Mouse (Mus musculus): Measurements from ENCODE around the gene Lrrc1.

Lrrc1 gene

GRCm38 (mm10) chr9:77502171-77502547 lies 42.5 kb downstream of the Lrrc1 start:
- no peak for DNase-seq (ENCODE audit: low read depth, low spot score)

DNA sequence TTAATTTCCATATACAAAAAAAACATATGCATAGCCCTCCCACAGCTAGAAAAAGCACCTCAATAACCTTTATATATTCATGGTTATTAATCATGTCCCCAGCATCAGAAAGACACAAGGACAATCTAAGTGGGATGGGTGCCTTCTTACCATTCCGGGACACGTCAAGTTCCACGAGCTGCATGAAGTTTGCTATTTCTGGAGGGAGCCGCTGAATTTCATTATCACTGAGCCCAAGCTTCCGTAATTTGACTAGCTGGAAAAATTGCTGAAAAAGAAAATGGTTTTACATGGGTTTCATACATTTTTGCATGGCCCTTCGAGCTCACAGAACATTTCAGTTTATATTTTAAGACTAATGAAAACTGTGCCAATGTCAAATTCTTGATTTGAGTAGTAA lies 45.6 kb downstream of the Lrrc1 start:
- peak; percentile 49 for DNase-seq (ENCODE audit: low read depth, low spot score)

- DNase-seq (ENCODE audit: low read depth, low spot score), result no peak
These were observed 46.3 kb downstream of the Lrrc1 start for GRCm38 (mm10) chr9:77498406-77498805.

GRCm38 (mm10) chr9:77497173-77497572 lies 47.5 kb downstream of the Lrrc1 start:
- no peak for DNase-seq (ENCODE audit: low read depth, low spot score)

DNA sequence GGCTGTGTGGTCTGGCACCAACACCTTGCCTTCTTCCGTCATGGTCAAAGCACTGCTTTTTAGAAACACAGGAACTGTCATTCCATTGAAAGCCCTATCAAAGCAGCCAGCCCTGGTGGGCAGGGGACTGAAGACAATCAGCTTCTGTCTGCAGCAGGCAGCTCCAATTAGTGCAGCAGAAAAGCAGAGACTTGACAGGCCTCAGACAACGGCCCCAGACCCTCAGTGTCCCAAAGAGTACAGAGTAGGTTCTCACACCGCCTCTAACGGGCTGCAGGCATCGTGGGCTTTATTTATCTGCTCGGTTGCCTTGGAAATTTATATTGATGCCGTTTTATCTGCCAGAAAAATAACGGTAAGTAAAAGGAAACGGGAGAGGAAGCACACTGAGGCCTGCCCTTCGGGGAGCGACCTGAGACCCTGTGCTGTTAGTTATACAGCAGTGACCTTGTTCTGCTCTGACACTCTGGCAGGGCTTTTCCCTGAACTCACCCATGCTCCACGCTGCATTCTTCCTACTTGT lies 48.1 kb downstream of the Lrrc1 start:
- peak; percentile 24 for DNase-seq (ENCODE audit: low read depth, low spot score)

DNA sequence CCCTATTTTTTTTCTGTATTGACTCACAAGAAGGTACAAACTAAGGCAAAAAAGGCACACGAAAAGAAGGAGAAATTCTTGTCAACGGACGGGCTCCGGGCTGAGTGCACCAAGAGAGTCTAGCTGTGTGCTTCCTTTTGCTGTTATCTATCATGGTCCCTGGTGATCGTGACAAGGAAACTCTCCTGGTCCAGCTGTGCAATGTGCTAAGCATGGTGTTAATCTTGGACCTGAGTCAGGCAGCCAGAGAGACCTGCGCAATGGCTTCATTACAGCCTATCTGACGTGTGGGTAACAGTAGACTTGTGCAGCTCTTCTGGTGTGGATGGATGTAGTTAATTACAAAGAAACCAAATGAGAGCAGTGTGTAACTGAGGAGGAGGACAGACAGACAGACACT lies 50.4 kb downstream of the Lrrc1 start:
- DNase-seq (ENCODE audit: low read depth, low spot score), result no peak

GRCm38 (mm10) chr9:77488611-77489010 lies 56.1 kb downstream of the Lrrc1 start:
- DNase-seq (ENCODE audit: low read depth, low spot score), result no peak

DNA sequence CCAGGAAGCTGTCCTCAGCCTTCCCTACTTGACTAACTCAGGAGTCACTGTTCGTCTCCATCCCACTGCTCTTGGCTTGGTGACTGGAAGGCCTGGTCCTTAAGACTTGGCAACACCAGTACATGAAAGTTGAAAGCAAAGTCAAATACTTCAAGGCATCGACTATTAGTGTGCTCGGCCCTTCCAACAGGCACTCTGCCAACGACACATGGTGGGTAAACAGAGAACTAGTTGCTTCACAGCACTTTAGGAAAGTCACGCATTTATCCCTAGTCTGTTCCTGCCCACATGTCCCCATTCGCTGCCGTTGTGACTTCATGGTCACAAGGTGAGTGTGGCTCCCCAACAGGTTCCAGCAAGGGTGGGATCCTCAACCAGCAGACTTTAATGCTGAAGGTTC lies 57.2 kb downstream of the Lrrc1 start:
- DNase-seq (ENCODE audit: low read depth, low spot score), result no peak

DNA sequence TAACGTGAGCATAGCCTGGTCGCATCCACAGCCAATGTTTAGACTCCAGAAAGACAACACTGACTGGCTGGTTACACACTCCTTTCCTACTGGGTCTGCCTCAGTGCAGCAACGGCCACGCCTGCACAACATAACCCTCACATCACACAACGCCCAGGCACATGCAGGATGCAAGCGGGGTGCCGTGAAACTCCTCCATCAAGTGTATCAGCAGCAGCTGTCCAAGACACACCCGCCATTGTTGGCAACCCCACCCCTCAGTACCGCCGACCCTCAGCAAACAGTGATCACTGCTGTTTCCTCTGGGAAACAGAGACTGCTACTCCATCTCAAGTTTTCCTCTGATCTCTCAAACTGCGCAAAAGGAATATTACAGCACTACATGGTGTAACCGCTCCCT lies 58.8 kb downstream of the Lrrc1 start:
- DNase-seq (ENCODE audit: low read depth, low spot score), result no peak

DNA sequence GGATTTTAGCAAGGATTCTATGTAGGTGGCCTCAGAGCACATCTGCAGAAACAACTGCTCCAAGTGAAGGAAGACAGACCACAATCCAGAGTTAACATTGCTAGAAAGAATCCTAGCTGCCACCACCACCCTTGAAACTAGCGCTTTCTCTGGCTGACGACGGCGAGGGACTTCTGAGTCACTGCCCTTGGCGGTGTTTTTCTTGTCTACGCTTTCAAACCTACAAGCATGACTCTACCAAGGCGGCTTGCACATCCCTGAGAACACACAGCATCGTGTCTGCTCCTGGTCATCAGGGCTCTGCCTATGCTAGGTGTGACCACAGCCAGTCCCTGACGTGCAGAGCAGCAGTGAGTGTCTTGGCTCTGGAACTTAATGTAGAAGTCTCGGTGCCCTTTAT lies 59.9 kb downstream of the Lrrc1 start:
- DNase-seq (ENCODE audit: low read depth, low spot score), result no peak

DNA sequence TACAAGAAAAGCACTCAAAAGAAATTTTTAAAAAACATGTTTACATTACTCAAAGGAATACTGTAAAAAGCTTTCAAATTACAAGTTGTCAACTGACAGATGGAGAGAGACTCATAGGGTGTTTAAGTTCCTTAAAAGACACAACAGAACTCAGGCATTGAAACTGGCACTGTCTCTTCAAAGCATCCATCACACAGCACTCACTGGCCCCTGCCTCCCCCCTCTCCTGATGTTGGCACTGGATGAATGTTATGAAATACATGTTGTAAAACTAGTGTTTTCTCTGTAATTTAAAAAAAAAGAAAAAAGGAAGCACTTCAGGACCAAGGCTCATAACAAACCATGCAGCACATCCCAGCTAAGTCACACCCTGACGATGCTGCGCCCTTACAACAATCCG lies 61.1 kb downstream of the Lrrc1 start:
- no peak for DNase-seq (ENCODE audit: low read depth, low spot score)

GRCm38 (mm10) chr9:77482281-77482680 lies 62.4 kb downstream of the Lrrc1 start:
- no peak for DNase-seq (ENCODE audit: low read depth, low spot score)

- DNase-seq (ENCODE audit: low read depth, low spot score), result no peak
These were observed 63.3 kb downstream of the Lrrc1 start for GRCm38 (mm10) chr9:77481380-77481779.

- peak; percentile 84 for DNase-seq (ENCODE audit: low read depth, low spot score)
These were observed 63.9 kb downstream of the Lrrc1 start for GRCm38 (mm10) chr9:77480574-77481319.

- DNase-seq (ENCODE audit: low read depth, low spot score), result no peak
These were observed 64.7 kb downstream of the Lrrc1 start for GRCm38 (mm10) chr9:77480001-77480400.

DNA sequence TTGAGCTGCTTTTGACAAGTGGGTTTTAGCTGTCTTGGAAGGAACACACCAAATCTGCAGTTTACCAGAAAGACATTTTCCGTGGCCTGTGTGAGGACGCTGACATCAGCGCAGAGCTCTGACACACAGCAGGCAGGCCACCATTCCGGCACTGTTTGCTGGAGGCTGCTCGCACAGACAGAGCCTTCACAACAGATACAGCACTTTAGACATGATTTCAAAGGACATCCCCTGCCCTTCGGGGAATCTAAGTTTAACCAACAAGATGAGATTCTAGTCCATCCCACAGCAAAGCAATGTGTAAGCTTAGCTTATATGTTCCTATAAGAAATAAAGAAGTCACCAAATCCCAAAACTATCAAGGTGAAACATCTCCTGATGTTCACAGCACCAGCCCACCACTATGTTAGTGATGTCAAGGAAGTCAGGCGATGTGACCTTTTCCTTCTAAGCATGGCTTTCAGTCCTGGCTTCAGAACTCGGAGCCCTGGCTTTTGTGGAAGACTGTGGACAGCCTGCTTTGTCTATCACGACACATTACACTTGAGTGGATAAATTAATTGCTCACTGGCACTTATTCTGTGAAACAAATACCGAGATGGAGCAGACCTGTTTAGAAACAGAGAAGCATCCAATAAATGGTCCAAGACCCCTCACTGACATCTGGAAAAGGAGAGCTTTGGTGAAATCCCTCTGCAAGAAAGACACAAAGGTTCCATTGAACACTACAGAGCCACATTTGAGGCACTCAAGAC lies 66.3 kb downstream of the Lrrc1 start:
- DNase-seq (ENCODE audit: low read depth, low spot score), result no peak

- no peak for DNase-seq (ENCODE audit: low read depth, low spot score)
These were observed 70.1 kb downstream of the Lrrc1 start for GRCm38 (mm10) chr9:77474535-77474934.

DNA sequence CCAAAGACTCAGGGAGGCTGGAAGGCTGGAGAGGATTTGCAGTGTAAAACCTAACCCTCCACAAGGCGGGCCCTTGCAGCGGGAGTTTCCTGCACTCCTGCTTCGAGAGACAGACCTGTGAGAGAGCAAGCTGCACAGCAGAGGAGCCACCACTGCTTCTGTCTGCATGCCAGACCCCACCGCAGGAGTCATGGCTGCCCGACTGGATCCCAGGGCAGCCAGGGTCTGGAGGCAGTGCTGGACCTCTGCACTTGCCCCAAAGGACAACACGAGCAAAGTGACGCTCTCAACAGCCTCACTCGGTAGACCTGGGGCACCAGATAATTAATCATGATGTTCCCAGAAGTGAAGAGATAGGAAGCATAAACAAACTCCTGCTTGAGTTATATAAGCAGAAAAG lies 72.1 kb downstream of the Lrrc1 start:
- DNase-seq (ENCODE audit: low read depth, low spot score), result no peak

DNA sequence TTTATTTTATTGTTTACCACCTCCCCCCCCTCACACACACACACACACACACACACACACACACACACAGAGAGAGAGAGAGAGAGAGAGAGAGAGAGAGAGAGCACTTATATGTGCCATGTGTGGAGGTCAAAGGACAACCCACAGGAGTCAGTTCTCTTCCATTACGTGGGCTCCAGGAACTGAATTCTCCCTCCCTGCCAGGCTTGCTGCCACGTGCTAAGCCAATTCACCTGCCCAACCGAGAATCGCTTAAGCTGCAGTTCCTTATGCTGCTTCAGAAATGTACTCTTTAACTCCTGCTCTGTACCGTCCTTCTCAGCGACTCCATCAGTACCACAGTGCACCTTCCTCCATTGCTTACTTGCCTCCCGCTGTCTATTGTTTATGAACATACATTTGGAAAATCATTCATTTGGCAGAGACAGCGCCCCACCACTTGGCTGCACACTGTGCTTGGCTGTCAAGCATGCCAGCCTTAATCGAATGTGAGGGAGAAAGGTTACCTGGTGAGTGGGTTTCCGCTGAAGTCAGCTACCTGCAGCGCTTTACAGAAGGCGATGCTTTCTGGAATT lies 72.9 kb downstream of the Lrrc1 start:
- no peak for DNase-seq (ENCODE audit: low read depth, low spot score)

DNA sequence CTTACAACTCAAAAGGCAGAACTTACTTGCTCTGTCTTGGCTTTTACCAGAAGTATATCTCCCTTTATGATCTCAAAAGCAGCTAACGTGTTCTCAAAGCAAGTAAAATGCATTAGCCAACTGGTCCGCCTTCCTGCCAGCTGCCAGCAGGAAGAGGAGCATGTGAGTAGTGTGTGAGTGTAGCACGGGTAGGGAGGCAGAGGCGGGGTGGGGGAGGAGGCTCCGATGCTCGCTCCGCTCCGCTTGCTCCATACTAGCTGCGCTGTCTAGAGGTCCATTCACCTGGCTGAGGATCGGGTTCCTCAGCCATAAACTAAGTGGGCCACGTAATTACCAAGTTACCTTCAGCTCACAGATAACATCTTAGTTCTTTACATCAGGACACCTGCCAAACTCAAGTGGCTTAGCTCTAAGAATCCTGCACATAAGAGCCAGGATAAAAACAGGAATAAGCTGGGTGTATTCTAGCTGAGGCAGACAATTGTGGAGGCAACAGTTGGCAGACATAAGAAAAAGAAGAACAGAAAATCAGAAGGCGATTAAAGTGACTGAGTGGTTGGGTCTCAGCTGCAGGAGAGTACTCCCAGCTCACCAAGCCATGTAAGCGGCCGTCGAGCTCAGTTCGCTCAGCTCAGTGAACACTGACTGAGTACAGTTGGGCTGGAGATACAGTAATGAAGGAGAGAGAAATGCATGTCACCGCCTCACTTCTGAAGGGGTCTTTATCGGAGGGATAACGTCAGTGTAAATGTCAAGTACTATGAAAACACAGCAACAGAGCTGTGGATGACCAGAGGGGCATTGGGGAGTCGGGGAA lies 74.7 kb downstream of the Lrrc1 start:
- DNase-seq (ENCODE audit: low read depth, low spot score), result peak; percentile 84

- no peak for DNase-seq (ENCODE audit: low read depth, low spot score)
These were observed 77.7 kb downstream of the Lrrc1 start for GRCm38 (mm10) chr9:77466926-77467325.

DNA sequence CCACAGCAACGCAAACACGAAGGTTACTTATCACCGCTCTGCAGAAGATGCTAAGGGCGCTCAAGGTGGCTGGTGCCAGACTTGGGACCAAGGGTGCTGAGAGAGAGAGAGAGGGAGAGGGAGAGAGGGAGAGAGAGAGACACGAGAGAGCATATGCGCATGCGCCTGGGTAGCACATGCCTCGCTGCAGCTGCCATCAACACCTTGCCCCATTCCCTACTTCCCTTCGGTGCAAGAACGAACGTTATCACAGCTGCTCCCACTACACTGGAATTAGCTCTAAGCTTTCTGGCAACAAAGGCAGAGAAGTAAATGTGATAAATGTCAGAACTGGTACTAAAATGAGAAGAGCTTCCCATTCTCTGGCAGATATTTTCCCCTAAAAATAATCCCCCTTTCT lies 79.3 kb downstream of the Lrrc1 start:
- peak; percentile 67 for DNase-seq (ENCODE audit: low read depth, low spot score)
